Mouse (Mus musculus): ENCODE measurements around the gene Aldh3b2. TPM values are rescaled to one million over a fixed set of nuclear protein-coding genes. Genes with fewer than 3 reads are reported as not detected.

The Aldh3b2 gene
- polyA plus RNA-seq, 1 experiment from 2014 or later: 1.0 TPM

GRCm38 (mm10) chr19:4003112-4003511, 31.0 kb downstream of the Aldh3b2 start, which contains the start of gene Doc2g:
Doc2g (plus strand) TSS chr19:4003313.
- no peaks in the 10 kb centered on the region for H3K27me3 ChIP-seq (ENCODE audit: control insufficient read depth, insufficient read depth, low read length)
- no peaks in the 10 kb centered on the region; the same call in 1 of the 2 replicates for H3K36me3 ChIP-seq (ENCODE audit: control insufficient read depth, insufficient read depth, low read length)
- 80% methylated on average over 1 of the region's 1 CpGs for WGBS
- no peak within 1 kb of the TSS for H3K27ac ChIP-seq (ENCODE audit: low read depth, low read length)
- H3K9me3 ChIP-seq (ENCODE audit: control insufficient read depth, low read length): no peaks in the 10 kb centered on the region
- peaks cover 2% of the 10 kb centered on the region; the same call in 1 of the 2 replicates for H3K4me1 ChIP-seq (replicated peaks; ENCODE audit: control insufficient read depth, insufficient read depth, low read length)
- H3K4me2 ChIP-seq (ENCODE audit: low read depth, low read length, severe bottlenecking): no peak within 1 kb of the TSS
- no peak within 1 kb of the TSS for H3K4me3 ChIP-seq (ENCODE audit: low read depth, low read length)
- ATAC-seq (replicated peaks; ENCODE audit: low FRiP score): no peak
- no peak within 1 kb of the TSS for H3K9ac ChIP-seq (ENCODE audit: low read length)
- DNase-seq (ENCODE audit: low spot score): no peak

- no peak overlapping the region for H3K27ac ChIP-seq (ENCODE audit: low read depth, low read length)
- no peak overlapping the region for H3K4me2 ChIP-seq (ENCODE audit: low read depth, low read length, severe bottlenecking)
- H3K9ac ChIP-seq (ENCODE audit: low read length): no peak overlapping the region
- peaks cover 2% of the 10 kb centered on the region; the same call in 1 of the 2 replicates for H3K4me1 ChIP-seq (replicated peaks; ENCODE audit: control insufficient read depth, insufficient read depth, low read length)
- DNase-seq (ENCODE audit: low spot score) (no peak), ATAC-seq (replicated peaks; ENCODE audit: low FRiP score) (no peak)
- no peak overlapping the region for H3K4me3 ChIP-seq (ENCODE audit: low read depth, low read length)
- WGBS: 86% methylated on average over 12 of the region's 12 CpGs
- no peaks in the 10 kb centered on the region for H3K27me3 ChIP-seq (ENCODE audit: control insufficient read depth, insufficient read depth, low read length)
- no peaks in the 10 kb centered on the region; the same call in 1 of the 2 replicates for H3K36me3 ChIP-seq (ENCODE audit: control insufficient read depth, insufficient read depth, low read length)
- no peaks in the 10 kb centered on the region for H3K9me3 ChIP-seq (ENCODE audit: control insufficient read depth, low read length)
Observed at GRCm38 (mm10) chr19:4003641-4004040, 31.5 kb downstream of the Aldh3b2 start.

- Histone ChIP-seq H3K36me3 (ENCODE audit: control insufficient read depth, insufficient read depth, low read length) (no peaks in the 10 kb centered on the region; the same call in 1 of the 2 replicates), H3K4me1 (replicated peaks; ENCODE audit: control insufficient read depth, insufficient read depth, low read length) (peaks cover 2% of the 10 kb centered on the region; the same call in 1 of the 2 replicates), H3K4me3 (ENCODE audit: low read depth, low read length) (no peak overlapping the region), H3K27ac (ENCODE audit: low read depth, low read length) (no peak overlapping the region), H3K9me3 (ENCODE audit: control insufficient read depth, low read length) (no peaks in the 10 kb centered on the region), H3K27me3 (ENCODE audit: control insufficient read depth, insufficient read depth, low read length) (no peaks in the 10 kb centered on the region), H3K4me2 (ENCODE audit: low read depth, low read length, severe bottlenecking) (no peak overlapping the region), H3K9ac (ENCODE audit: low read length) (no peak overlapping the region)
- ATAC-seq (replicated peaks; ENCODE audit: low FRiP score) (no peak), DNase-seq (ENCODE audit: low spot score) (no peak)
- 88% methylated on average over 15 of the region's 15 CpGs for WGBS
Observed at GRCm38 (mm10) chr19:4004331-4004730, 32.2 kb downstream of the Aldh3b2 start.

- DNase-seq (ENCODE audit: low spot score) (no peak), ATAC-seq (replicated peaks; ENCODE audit: low FRiP score) (no peak)
- Histone ChIP-seq H3K9me3 (ENCODE audit: control insufficient read depth, low read length) (no peaks in the 10 kb centered on the region), H3K36me3 (ENCODE audit: control insufficient read depth, insufficient read depth, low read length) (no peaks in the 10 kb centered on the region; the same call in 1 of the 2 replicates), H3K27ac (ENCODE audit: low read depth, low read length) (no peak overlapping the region), H3K9ac (ENCODE audit: low read length) (no peak overlapping the region), H3K4me3 (ENCODE audit: low read depth, low read length) (no peak overlapping the region), H3K27me3 (ENCODE audit: control insufficient read depth, insufficient read depth, low read length) (no peaks in the 10 kb centered on the region), H3K4me2 (ENCODE audit: low read depth, low read length, severe bottlenecking) (no peak overlapping the region), H3K4me1 (replicated peaks; ENCODE audit: control insufficient read depth, insufficient read depth, low read length) (no peaks in the 10 kb centered on the region; the same call in 1 of the 2 replicates)
- 95% methylated on average over 9 of the region's 9 CpGs for WGBS
Observed at GRCm38 (mm10) chr19:4005091-4005490, 33.0 kb downstream of the Aldh3b2 start.

- no peak for DNase-seq (ENCODE audit: low spot score)
- Histone ChIP-seq H3K9me3 (ENCODE audit: control insufficient read depth, low read length) (no peaks in the 10 kb centered on the region), H3K27me3 (ENCODE audit: control insufficient read depth, insufficient read depth, low read length) (no peaks in the 10 kb centered on the region), H3K9ac (ENCODE audit: low read length) (no peak overlapping the region), H3K4me1 (replicated peaks; ENCODE audit: control insufficient read depth, insufficient read depth, low read length) (no peaks in the 10 kb centered on the region; the same call in 1 of the 2 replicates), H3K36me3 (ENCODE audit: control insufficient read depth, insufficient read depth, low read length) (no peaks in the 10 kb centered on the region; the same call in 1 of the 2 replicates), H3K27ac (ENCODE audit: low read depth, low read length) (no peak overlapping the region), H3K4me3 (ENCODE audit: low read depth, low read length) (no peak overlapping the region), H3K4me2 (ENCODE audit: low read depth, low read length, severe bottlenecking) (no peak overlapping the region)
- WGBS: 95% methylated on average over 8 of the region's 8 CpGs
- ATAC-seq (replicated peaks; ENCODE audit: low FRiP score): no peak
Observed at GRCm38 (mm10) chr19:4005971-4006370, 33.8 kb downstream of the Aldh3b2 start.

GRCm38 (mm10) chr19:4011086-4011485, 39.0 kb downstream of the Aldh3b2 start:
- no peak overlapping the region for H3K9ac ChIP-seq (ENCODE audit: low read length)
- H3K4me2 ChIP-seq (ENCODE audit: low read depth, low read length, severe bottlenecking): no peak overlapping the region
- WGBS: 95% methylated on average over 5 of the region's 5 CpGs
- H3K9me3 ChIP-seq (ENCODE audit: control insufficient read depth, low read length): no peaks in the 10 kb centered on the region
- no peak overlapping the region for H3K27ac ChIP-seq (ENCODE audit: low read depth, low read length)
- no peaks in the 10 kb centered on the region for H3K27me3 ChIP-seq (ENCODE audit: control insufficient read depth, insufficient read depth, low read length)
- ATAC-seq (replicated peaks; ENCODE audit: low FRiP score) (no peak), DNase-seq (ENCODE audit: low spot score) (no peak)
- no peaks in the 10 kb centered on the region; the same call in 1 of the 2 replicates for H3K36me3 ChIP-seq (ENCODE audit: control insufficient read depth, insufficient read depth, low read length)
- no peak overlapping the region for H3K4me3 ChIP-seq (ENCODE audit: low read depth, low read length)
- H3K4me1 ChIP-seq (replicated peaks; ENCODE audit: control insufficient read depth, insufficient read depth, low read length): peaks cover 5% of the 10 kb centered on the region; the same call in 1 of the 2 replicates

GRCm38 (mm10) chr19:4012432-4013022, 40.4 kb downstream of the Aldh3b2 start, which contains the start of gene Ndufv1:
Ndufv1 (minus strand) TSS chr19:4012806.
- Histone ChIP-seq H3K27ac (ENCODE audit: low read depth, low read length) (no peak within 1 kb of the TSS), H3K4me3 (ENCODE audit: low read depth, low read length) (peak within 1 kb of the TSS; percentile 76), H3K4me1 (replicated peaks; ENCODE audit: control insufficient read depth, insufficient read depth, low read length) (peaks cover 5% of the 10 kb centered on the region; the same call in 1 of the 2 replicates), H3K9ac (ENCODE audit: low read length) (peak within 1 kb of the TSS; percentile 64), H3K9me3 (ENCODE audit: control insufficient read depth, low read length) (no peaks in the 10 kb centered on the region), H3K36me3 (ENCODE audit: control insufficient read depth, insufficient read depth, low read length) (no peaks in the 10 kb centered on the region; the same call in 1 of the 2 replicates), H3K4me2 (ENCODE audit: low read depth, low read length, severe bottlenecking) (peak within 1 kb of the TSS; percentile 65), H3K27me3 (ENCODE audit: control insufficient read depth, insufficient read depth, low read length) (no peaks in the 10 kb centered on the region)
- under 1% methylated on average over 45 of the region's 45 CpGs for WGBS
- ATAC-seq (replicated peaks; ENCODE audit: low FRiP score): peak; percentile 99
- DNase-seq (ENCODE audit: low spot score): peak; percentile 98

- ATAC-seq (replicated peaks; ENCODE audit: low FRiP score) (no peak; the same call in 1 of the 2 replicates), DNase-seq (ENCODE audit: low spot score) (no peak)
- H3K4me2 ChIP-seq (ENCODE audit: low read depth, low read length, severe bottlenecking): peak overlapping the region; percentile 52
- no peaks in the 10 kb centered on the region for H3K27me3 ChIP-seq (ENCODE audit: control insufficient read depth, insufficient read depth, low read length)
- H3K36me3 ChIP-seq (ENCODE audit: control insufficient read depth, insufficient read depth, low read length): no peaks in the 10 kb centered on the region; the same call in 1 of the 2 replicates
- H3K4me3 ChIP-seq (ENCODE audit: low read depth, low read length): peak overlapping the region; percentile 76
- H3K4me1 ChIP-seq (replicated peaks; ENCODE audit: control insufficient read depth, insufficient read depth, low read length): peaks cover 5% of the 10 kb centered on the region; the same call in 1 of the 2 replicates
- H3K9ac ChIP-seq (ENCODE audit: low read length): peak overlapping the region; percentile 59
- H3K9me3 ChIP-seq (ENCODE audit: control insufficient read depth, low read length): no peaks in the 10 kb centered on the region
- H3K27ac ChIP-seq (ENCODE audit: low read depth, low read length): no peak overlapping the region
- 21% methylated on average over 9 of the region's 9 CpGs for WGBS
Observed at GRCm38 (mm10) chr19:4013066-4013465, 40.9 kb downstream of the Aldh3b2 start.

Measured in forebrain, embryonic 11.5 days (tissue).